10 mouse cellular contexts compared by ENCODE assay signal in genomic region chr14:124195331-124195730, GRCm38 (mm10).
DNase-seq lines count a peak whose midpoint lies in the region; ATAC-seq and TF ChIP-seq lines count a peak whose summit lies in the region.
"Had no signal": no experiment of that assay in that cellular context is flagged by ENCODE, and none has a peak within 500 bp of the region (broad histone marks: within the 10 kb centered on the region; RNA-seq: fewer than 3 reads in every experiment).

No protein-coding gene starts in this region.

- no peak overlapping the region for H3K27ac ChIP-seq in hindbrain, embryonic 10.5 days
- H3K27ac ChIP-seq in hindbrain, embryonic 12.5 days, result no peak overlapping the region
- 0 out of 2 replicates have a peak overlapping the region, but pooled peaks have one; percentile 4 for H3K27ac ChIP-seq in hindbrain, embryonic 13.5 days

- no peak overlapping the region for H3K9ac ChIP-seq in hindbrain, embryonic 12.5 days
- H3K9ac ChIP-seq in hindbrain, embryonic 13.5 days, result no peak overlapping the region; the same call in 1 of the 2 replicates

- no peak overlapping the region for H3K4me2 ChIP-seq in hindbrain, embryonic 12.5 days (replicated peaks)
- peak overlapping the region; percentile 45 for H3K4me2 ChIP-seq in hindbrain, embryonic 13.5 days

- H3K4me3 ChIP-seq in hindbrain, embryonic 10.5 days, result no peak overlapping the region
- H3K4me3 ChIP-seq in hindbrain, embryonic 12.5 days, result no peak overlapping the region
- H3K4me3 ChIP-seq in hindbrain, embryonic 13.5 days, result peak overlapping the region; percentile 11; the same call in 1 of the 2 replicates
- no peak overlapping the region for H3K4me3 ChIP-seq in lung, adult 2 months (replicated peaks; ENCODE audit: extremely low read depth, low read depth, low read length)

- H3K9me3 ChIP-seq in hindbrain, embryonic 10.5 days, result no peaks in the 10 kb centered on the region
- H3K9me3 ChIP-seq in hindbrain, embryonic 12.5 days (replicated peaks), result no peaks in the 10 kb centered on the region
- no peaks in the 10 kb centered on the region for H3K9me3 ChIP-seq in hindbrain, embryonic 13.5 days

- no peak for TF ChIP-seq POLR2A in lung, adult 2 months (IDR thresholded peaks at IDR 0.05; ENCODE audit: borderline replicate concordance, extremely low read depth, low read depth, low read length)

- H3K36me3 ChIP-seq in hindbrain, embryonic 10.5 days, result no peaks in the 10 kb centered on the region
- no peaks in the 10 kb centered on the region for H3K36me3 ChIP-seq in hindbrain, embryonic 12.5 days
- no peaks in the 10 kb centered on the region for H3K36me3 ChIP-seq in hindbrain, embryonic 13.5 days

- no peak for ATAC-seq in hindbrain, embryonic 12.5 days (ENCODE audit: low FRiP score)
- no peak for ATAC-seq in hindbrain, embryonic 13.5 days (ENCODE audit: low FRiP score)
- ATAC-seq: CD4-positive, CD25-positive, alpha-beta regulatory T cell, adult 4 months had no signal

- TF ChIP-seq CTCF in lung, adult 2 months (IDR thresholded peaks at IDR 0.05; ENCODE audit: insufficient read depth, low read length), result no peak

- peak; percentile 21 for DNase-seq in hindbrain, embryonic 10.5 days (ENCODE audit: low spot score)
- peak; percentile 45 for DNase-seq in NIH3T3 (ENCODE audit: low read depth)
- peak; percentile 33 for DNase-seq in neural tube, embryonic 10.5 days (ENCODE audit: extremely low spot score, low spot score)
- DNase-seq in cerebellum, postnatal 36 days, result no peak
- no peak for DNase-seq in lung, adult 2 months
- DNase-seq in ovary, postnatal 36 days (ENCODE audit: low spot score), result no peak
- DNase-seq: thymus, adult 2 months had no signal

- H3K27me3 ChIP-seq in hindbrain, embryonic 10.5 days (ENCODE audit: insufficient read depth, poor library complexity, severe bottlenecking), result peaks cover 33% of the 10 kb centered on the region
- H3K27me3 ChIP-seq in hindbrain, embryonic 12.5 days, result peaks cover 29% of the 10 kb centered on the region
- H3K27me3 ChIP-seq in hindbrain, embryonic 13.5 days, result 0 out of 2 replicates have a peak, but pooled peaks cover 5% of the 10 kb centered on the region

- H3K4me1 ChIP-seq in hindbrain, embryonic 10.5 days (replicated peaks), result peaks cover 19% of the 10 kb centered on the region
- peaks cover 14% of the 10 kb centered on the region; the same call in 1 of the 2 replicates for H3K4me1 ChIP-seq in hindbrain, embryonic 12.5 days
- H3K4me1 ChIP-seq in hindbrain, embryonic 13.5 days (replicated peaks), result peaks cover 21% of the 10 kb centered on the region
- no peaks in the 10 kb centered on the region for H3K4me1 ChIP-seq in lung, adult 2 months (ENCODE audit: control insufficient read depth, insufficient read depth, low read length)

- 34% methylated on average over 10 of the region's 10 CpGs for WGBS in hindbrain, embryonic 10.5 days
- 35% methylated on average over 10 of the region's 10 CpGs for WGBS in hindbrain, embryonic 12.5 days
- WGBS in hindbrain, embryonic 13.5 days, result 31% methylated on average over 10 of the region's 10 CpGs
- 31% methylated on average over 10 of the region's 10 CpGs for WGBS in lung, adult 2 months

Comparison
In these comparisons a context has a peak if more than half of its experiments do, and no peak if none do; other contexts are left out.
1. DNase-seq: peak in hindbrain, embryonic 10.5 days (single experiment), NIH3T3 (single experiment) and neural tube, embryonic 10.5 days (single experiment); none in cerebellum, postnatal 36 days (0 of 2), lung, adult 2 months (single experiment) and ovary, postnatal 36 days (single experiment).